Mouse (Mus musculus): ENCODE measurements at regions not wholly inside any gene's neighbourhood (a gene's known extent, or its start where the extent isn't known, plus 50 kb on each side); places are given as distances from the start of the nearest gene placed in this dataset.
A peak's percentile ranks its signal among the peaks of the same experiment; 100 is the strongest.

- ATAC-seq (replicated peaks; ENCODE audit: poor library complexity, severe bottlenecking): no peak
Observed at GRCm38 (mm10) chr4:64432097-64432496, 385.3 kb upstream of the Tnc start.

- no peak for ATAC-seq (replicated peaks; ENCODE audit: poor library complexity, severe bottlenecking)
Observed at GRCm38 (mm10) chr4:64437744-64438594, 391.2 kb upstream of the Tnc start.

- no peak for ATAC-seq (replicated peaks; ENCODE audit: poor library complexity, severe bottlenecking)
Observed at GRCm38 (mm10) chr4:64451442-64451841, 404.6 kb upstream of the Tnc start.

GRCm38 (mm10) chr4:64451946-64452345 is 405.1 kb upstream of the Tnc start:
- ATAC-seq (replicated peaks; ENCODE audit: poor library complexity, severe bottlenecking): no peak

GRCm38 (mm10) chr4:64492260-64492962 is 445.6 kb upstream of the Tnc start:
- ATAC-seq (replicated peaks; ENCODE audit: poor library complexity, severe bottlenecking): no peak

GRCm38 (mm10) chr4:64497759-64498158 is 450.9 kb upstream of the Tnc start:
- ATAC-seq (replicated peaks; ENCODE audit: poor library complexity, severe bottlenecking): peak; percentile 67

- ATAC-seq (replicated peaks; ENCODE audit: poor library complexity, severe bottlenecking): no peak
Observed at GRCm38 (mm10) chr4:64500635-64501395, 454.0 kb upstream of the Tnc start.

GRCm38 (mm10) chr4:64521883-64522282 is 475.1 kb upstream of the Tnc start:
- ATAC-seq (replicated peaks; ENCODE audit: poor library complexity, severe bottlenecking): no peak

- ATAC-seq (replicated peaks; ENCODE audit: poor library complexity, severe bottlenecking): no peak
Observed at GRCm38 (mm10) chr4:64527724-64528332, 481.0 kb upstream of the Tnc start.

GRCm38 (mm10) chr4:64530585-64530984 is 483.8 kb upstream of the Tnc start:
- ATAC-seq (replicated peaks; ENCODE audit: poor library complexity, severe bottlenecking): no peak

GRCm38 (mm10) chr4:64533019-64533418 is 486.2 kb upstream of the Tnc start:
- no peak for ATAC-seq (replicated peaks; ENCODE audit: poor library complexity, severe bottlenecking)

- no peak for ATAC-seq (replicated peaks; ENCODE audit: poor library complexity, severe bottlenecking)
Observed at GRCm38 (mm10) chr4:64535554-64536253, 488.9 kb upstream of the Tnc start.

GRCm38 (mm10) chr4:64538009-64538408 is 491.2 kb upstream of the Tnc start:
- ATAC-seq (replicated peaks; ENCODE audit: poor library complexity, severe bottlenecking): no peak

GRCm38 (mm10) chr4:64544576-64545185 is 497.9 kb upstream of the Tnc start:
- ATAC-seq (replicated peaks; ENCODE audit: poor library complexity, severe bottlenecking): no peak

- no peak for ATAC-seq (replicated peaks; ENCODE audit: poor library complexity, severe bottlenecking)
Observed at GRCm38 (mm10) chr4:64546386-64546785, 499.6 kb upstream of the Tnc start.

GRCm38 (mm10) chr4:64562511-64562910 is 515.7 kb upstream of the Tnc start:
- ATAC-seq (replicated peaks; ENCODE audit: poor library complexity, severe bottlenecking): no peak

GRCm38 (mm10) chr4:64563996-64564395 is 517.2 kb upstream of the Tnc start:
- no peak for ATAC-seq (replicated peaks; ENCODE audit: poor library complexity, severe bottlenecking)

GRCm38 (mm10) chr4:64570666-64571065 is 523.9 kb upstream of the Tnc start:
- ATAC-seq (replicated peaks; ENCODE audit: poor library complexity, severe bottlenecking): no peak

GRCm38 (mm10) chr4:64575901-64576300 is 529.1 kb upstream of the Tnc start:
- ATAC-seq (replicated peaks; ENCODE audit: poor library complexity, severe bottlenecking): no peak
